Mouse (Mus musculus): Measurements from ENCODE around the gene Sstr3. TPM values are rescaled to one million over a fixed set of nuclear protein-coding genes. Genes with fewer than 3 reads are reported as not detected.

Sstr3 gene
- total and polyA plus RNA-seq, 2 experiments from 2014 or later: 1.0 to 4.0 TPM

DNA sequence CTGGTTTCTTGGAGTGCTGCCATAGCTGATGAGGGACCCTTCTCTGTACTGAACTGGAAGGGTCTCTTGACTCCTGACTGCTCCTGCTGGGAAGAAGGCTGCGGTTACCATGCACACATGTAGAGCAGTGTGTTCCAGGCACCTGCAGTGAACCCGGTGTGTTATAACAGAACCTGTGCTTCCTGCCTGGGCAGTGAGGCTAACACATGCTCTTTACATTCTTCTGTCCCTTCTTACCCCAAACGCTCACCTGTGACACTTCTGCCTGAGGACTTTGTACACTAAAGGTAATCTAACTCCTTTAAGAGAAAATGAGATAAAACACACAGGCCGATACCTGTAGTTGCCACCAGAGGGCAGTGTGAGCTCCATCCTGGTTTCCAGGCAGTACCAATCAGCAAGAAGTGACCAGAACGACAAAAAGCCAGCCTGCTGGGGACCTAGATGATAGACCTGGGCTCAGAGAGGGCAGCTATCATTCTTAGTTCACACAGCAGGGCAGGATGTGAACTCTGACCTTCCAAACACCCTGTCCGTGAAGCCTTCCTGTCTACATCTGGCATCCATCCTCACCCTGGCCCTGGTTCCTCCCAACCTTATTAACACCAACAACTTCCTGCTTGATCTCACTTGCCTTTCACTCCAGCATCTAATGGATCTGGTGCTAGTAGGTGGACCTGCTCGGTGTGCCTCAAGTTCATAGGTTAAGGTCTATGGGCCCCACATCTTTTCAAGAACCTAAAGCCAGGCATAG lies 29.9 kb downstream of the Sstr3 start:
- Histone ChIP-seq H3K4me2 (ENCODE audit: low read depth, low read length) (no peak overlapping the region), H3K27ac (no peak overlapping the region), H3K36me3 (ENCODE audit: insufficient read depth, low read length) (no peaks in the 10 kb centered on the region), H3K4me3 (ENCODE audit: low read length) (no peak overlapping the region), H3K4me1 (ENCODE audit: insufficient read depth, low read length) (no peaks in the 10 kb centered on the region), H3K27me3 (ENCODE audit: insufficient read depth, low read length) (no peaks in the 10 kb centered on the region), H3K9ac (replicated peaks; ENCODE audit: low read length) (no peak overlapping the region), H3K9me3 (ENCODE audit: low read length) (no peaks in the 10 kb centered on the region)
- peak; percentile 96 for TF ChIP-seq CTCF (IDR thresholded peaks at IDR 0.05; ENCODE audit: low read depth)
- DNase-seq (ENCODE audit: low spot score) (peak; percentile 88), ATAC-seq (peak; percentile 63)
- WGBS: 28% methylated on average over 7 of the region's 7 CpGs

DNA sequence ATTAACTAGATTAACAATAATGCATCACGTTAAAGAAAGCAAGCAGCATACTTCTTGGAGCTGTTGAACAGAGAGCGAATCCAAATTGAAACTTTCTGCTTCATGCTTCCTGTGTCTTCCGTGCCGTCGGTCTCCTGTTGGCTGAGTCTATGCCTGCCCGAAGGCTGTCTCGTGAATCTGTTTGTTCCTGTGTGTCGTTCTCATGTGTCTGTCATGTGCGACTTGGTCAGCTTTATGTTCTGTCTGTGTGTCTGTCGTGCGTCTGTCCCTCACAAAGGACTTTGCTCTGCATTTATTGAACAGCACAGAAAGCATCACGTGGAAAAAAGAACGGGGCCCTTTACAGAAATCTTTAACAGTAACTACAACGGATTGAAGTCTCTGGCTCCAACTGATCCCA lies 31.5 kb downstream of the Sstr3 start:
- H3K9ac ChIP-seq (replicated peaks; ENCODE audit: low read length): no peak overlapping the region
- no peak for TF ChIP-seq CTCF (IDR thresholded peaks at IDR 0.05; ENCODE audit: low read depth)
- 88% methylated on average over 14 of the region's 14 CpGs for WGBS
- no peaks in the 10 kb centered on the region for H3K27me3 ChIP-seq (ENCODE audit: insufficient read depth, low read length)
- no peaks in the 10 kb centered on the region for H3K9me3 ChIP-seq (ENCODE audit: low read length)
- no peaks in the 10 kb centered on the region for H3K36me3 ChIP-seq (ENCODE audit: insufficient read depth, low read length)
- no peak overlapping the region for H3K4me3 ChIP-seq (ENCODE audit: low read length)
- no peaks in the 10 kb centered on the region for H3K4me1 ChIP-seq (ENCODE audit: insufficient read depth, low read length)
- ATAC-seq: no peak
- no peak for DNase-seq (ENCODE audit: low spot score)
- no peak overlapping the region for H3K27ac ChIP-seq
- no peak overlapping the region for H3K4me2 ChIP-seq (ENCODE audit: low read depth, low read length)

GRCm38 (mm10) chr15:78511951-78512350 lies 32.5 kb downstream of the Sstr3 start:
- no peak overlapping the region for H3K9ac ChIP-seq (replicated peaks; ENCODE audit: low read length)
- H3K4me2 ChIP-seq (ENCODE audit: low read depth, low read length): no peak overlapping the region
- H3K27ac ChIP-seq: no peak overlapping the region
- TF ChIP-seq CTCF (IDR thresholded peaks at IDR 0.05; ENCODE audit: low read depth): no peak
- no peaks in the 10 kb centered on the region for H3K4me1 ChIP-seq (ENCODE audit: insufficient read depth, low read length)
- no peaks in the 10 kb centered on the region for H3K36me3 ChIP-seq (ENCODE audit: insufficient read depth, low read length)
- DNase-seq (ENCODE audit: low spot score): no peak
- WGBS: 84% methylated on average over 7 of the region's 7 CpGs
- H3K4me3 ChIP-seq (ENCODE audit: low read length): no peak overlapping the region
- no peaks in the 10 kb centered on the region for H3K9me3 ChIP-seq (ENCODE audit: low read length)
- H3K27me3 ChIP-seq (ENCODE audit: insufficient read depth, low read length): no peaks in the 10 kb centered on the region
- no peak for ATAC-seq

DNA sequence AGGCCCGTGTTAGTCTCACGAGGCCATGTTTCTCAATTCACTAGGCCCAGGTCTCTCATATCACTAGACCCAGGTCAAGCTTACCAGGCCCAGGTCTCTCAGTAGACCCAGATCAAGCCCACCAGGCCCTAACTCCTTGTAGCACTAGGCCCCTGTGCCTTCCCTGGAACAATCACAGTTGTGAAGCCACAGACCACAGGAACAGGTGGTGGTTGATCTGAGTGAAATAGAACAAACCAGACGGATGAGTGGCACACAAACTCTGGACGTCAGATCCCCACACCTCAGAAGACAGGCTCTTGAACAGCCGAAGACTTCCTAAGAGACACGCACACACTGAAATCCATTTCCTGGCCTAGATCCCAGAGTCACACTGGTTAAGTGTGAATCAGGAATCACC lies 33.7 kb downstream of the Sstr3 start:
- no peak for DNase-seq (ENCODE audit: low spot score)
- TF ChIP-seq CTCF (IDR thresholded peaks at IDR 0.05; ENCODE audit: low read depth): no peak
- Histone ChIP-seq H3K4me2 (ENCODE audit: low read depth, low read length) (no peak overlapping the region), H3K4me3 (ENCODE audit: low read length) (no peak overlapping the region), H3K27ac (no peak overlapping the region), H3K27me3 (ENCODE audit: insufficient read depth, low read length) (no peaks in the 10 kb centered on the region), H3K4me1 (ENCODE audit: insufficient read depth, low read length) (no peaks in the 10 kb centered on the region), H3K9ac (replicated peaks; ENCODE audit: low read length) (no peak overlapping the region), H3K36me3 (ENCODE audit: insufficient read depth, low read length) (no peaks in the 10 kb centered on the region), H3K9me3 (ENCODE audit: low read length) (no peaks in the 10 kb centered on the region)
- 70% methylated on average over 6 of the region's 6 CpGs for WGBS
- no peak for ATAC-seq

DNA sequence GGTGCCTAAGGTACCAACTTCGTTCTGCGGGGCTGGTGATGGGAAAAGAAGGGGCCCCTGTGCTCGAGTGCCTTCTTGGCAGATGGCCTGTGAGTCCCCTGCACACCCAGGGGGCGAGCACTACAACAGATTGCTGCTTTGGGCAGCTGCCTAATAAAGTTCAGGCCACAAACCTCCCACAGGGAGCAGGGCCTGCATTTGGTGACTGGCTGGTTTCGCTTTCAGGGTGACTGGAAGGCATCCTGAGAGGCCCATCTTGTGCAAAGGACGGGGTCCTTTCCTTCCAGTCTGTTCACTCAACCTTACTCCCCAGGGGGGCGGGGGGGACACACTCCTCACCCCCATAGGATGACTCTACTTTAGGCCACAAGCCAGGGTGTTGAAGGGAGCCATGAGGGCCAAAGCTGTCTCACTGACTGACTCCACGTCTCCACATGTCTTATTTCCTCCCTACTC lies 34.3 kb downstream of the Sstr3 start:
- Histone ChIP-seq H3K4me1 (ENCODE audit: insufficient read depth, low read length) (no peaks in the 10 kb centered on the region), H3K27me3 (ENCODE audit: insufficient read depth, low read length) (no peaks in the 10 kb centered on the region), H3K36me3 (ENCODE audit: insufficient read depth, low read length) (no peaks in the 10 kb centered on the region), H3K9ac (replicated peaks; ENCODE audit: low read length) (no peak overlapping the region), H3K4me2 (ENCODE audit: low read depth, low read length) (no peak overlapping the region), H3K27ac (no peak overlapping the region), H3K4me3 (ENCODE audit: low read length) (no peak overlapping the region), H3K9me3 (ENCODE audit: low read length) (no peaks in the 10 kb centered on the region)
- ATAC-seq (no peak), DNase-seq (ENCODE audit: low spot score) (peak; percentile 45)
- TF ChIP-seq CTCF (IDR thresholded peaks at IDR 0.05; ENCODE audit: low read depth): no peak
- 41% methylated on average over 8 of the region's 8 CpGs for WGBS

DNA sequence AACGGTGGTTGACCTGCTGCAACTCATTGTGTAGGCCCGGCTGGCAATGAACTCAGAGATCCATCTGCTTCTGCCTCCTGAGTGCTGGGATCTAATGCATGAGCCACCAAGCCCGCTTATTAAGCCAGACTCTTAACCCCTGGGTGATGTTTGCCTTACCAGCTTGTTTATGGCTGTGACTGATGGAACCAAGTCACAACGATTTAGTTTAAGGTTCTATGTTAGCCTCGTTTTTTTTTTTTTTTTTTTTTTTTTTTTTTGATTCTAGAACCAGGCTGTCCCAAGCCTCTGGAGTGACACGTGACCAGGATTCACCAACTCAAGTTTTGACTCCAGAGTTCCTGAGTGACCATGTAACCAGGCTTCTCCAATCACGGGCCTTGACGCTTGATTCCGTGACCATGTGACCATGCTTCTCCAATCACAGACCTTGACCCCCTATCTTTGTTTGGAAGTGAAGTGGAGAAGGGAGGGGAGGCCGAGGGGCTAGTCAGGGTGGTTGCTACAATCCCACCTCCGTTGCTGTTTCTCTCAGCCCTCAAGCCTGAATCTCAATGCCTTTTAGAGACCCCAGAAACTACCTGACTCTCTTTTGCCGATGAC lies 35.1 kb downstream of the Sstr3 start:
- H3K36me3 ChIP-seq (ENCODE audit: insufficient read depth, low read length): no peaks in the 10 kb centered on the region
- no peak overlapping the region for H3K27ac ChIP-seq
- WGBS: 46% methylated on average over 12 of the region's 12 CpGs
- H3K27me3 ChIP-seq (ENCODE audit: insufficient read depth, low read length): no peaks in the 10 kb centered on the region
- H3K4me2 ChIP-seq (ENCODE audit: low read depth, low read length): no peak overlapping the region
- no peak overlapping the region for H3K9ac ChIP-seq (replicated peaks; ENCODE audit: low read length)
- no peaks in the 10 kb centered on the region for H3K9me3 ChIP-seq (ENCODE audit: low read length)
- DNase-seq (ENCODE audit: low spot score) (peak; percentile 39), ATAC-seq (peak; percentile 61)
- no peak overlapping the region for H3K4me3 ChIP-seq (ENCODE audit: low read length)
- no peak for TF ChIP-seq CTCF (IDR thresholded peaks at IDR 0.05; ENCODE audit: low read depth)
- H3K4me1 ChIP-seq (ENCODE audit: insufficient read depth, low read length): no peaks in the 10 kb centered on the region

DNA sequence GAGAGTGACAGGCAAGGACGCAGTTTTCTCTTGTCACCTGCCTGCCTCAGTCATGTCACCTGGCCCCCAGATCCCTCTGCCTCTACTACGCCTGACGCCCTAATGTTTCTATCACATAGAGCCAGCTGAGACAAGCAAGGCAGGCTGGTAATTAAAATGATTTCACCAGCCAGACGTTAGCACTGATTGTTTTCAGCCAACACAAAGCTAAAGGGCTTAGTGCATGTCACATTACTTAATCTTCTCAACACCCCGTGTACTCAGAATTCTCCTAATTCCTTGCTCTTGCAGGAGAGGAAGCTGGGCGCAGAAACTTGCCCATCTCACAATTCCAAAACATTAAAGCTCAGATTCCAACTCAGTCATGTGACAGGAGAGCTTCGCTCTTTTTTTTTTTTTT lies 36.0 kb downstream of the Sstr3 start:
- no peak for TF ChIP-seq CTCF (IDR thresholded peaks at IDR 0.05; ENCODE audit: low read depth)
- DNase-seq (ENCODE audit: low spot score) (no peak), ATAC-seq (no peak)
- no peaks in the 10 kb centered on the region for H3K4me1 ChIP-seq (ENCODE audit: insufficient read depth, low read length)
- H3K9me3 ChIP-seq (ENCODE audit: low read length): no peaks in the 10 kb centered on the region
- H3K9ac ChIP-seq (replicated peaks; ENCODE audit: low read length): no peak overlapping the region
- no peaks in the 10 kb centered on the region for H3K36me3 ChIP-seq (ENCODE audit: insufficient read depth, low read length)
- H3K4me2 ChIP-seq (ENCODE audit: low read depth, low read length): no peak overlapping the region
- WGBS: 56% methylated on average over 7 of the region's 7 CpGs
- H3K4me3 ChIP-seq (ENCODE audit: low read length): no peak overlapping the region
- H3K27me3 ChIP-seq (ENCODE audit: insufficient read depth, low read length): no peaks in the 10 kb centered on the region
- H3K27ac ChIP-seq: no peak overlapping the region

Data from hindbrain, postnatal 0 days (tissue).